In the genomic region with DNA sequence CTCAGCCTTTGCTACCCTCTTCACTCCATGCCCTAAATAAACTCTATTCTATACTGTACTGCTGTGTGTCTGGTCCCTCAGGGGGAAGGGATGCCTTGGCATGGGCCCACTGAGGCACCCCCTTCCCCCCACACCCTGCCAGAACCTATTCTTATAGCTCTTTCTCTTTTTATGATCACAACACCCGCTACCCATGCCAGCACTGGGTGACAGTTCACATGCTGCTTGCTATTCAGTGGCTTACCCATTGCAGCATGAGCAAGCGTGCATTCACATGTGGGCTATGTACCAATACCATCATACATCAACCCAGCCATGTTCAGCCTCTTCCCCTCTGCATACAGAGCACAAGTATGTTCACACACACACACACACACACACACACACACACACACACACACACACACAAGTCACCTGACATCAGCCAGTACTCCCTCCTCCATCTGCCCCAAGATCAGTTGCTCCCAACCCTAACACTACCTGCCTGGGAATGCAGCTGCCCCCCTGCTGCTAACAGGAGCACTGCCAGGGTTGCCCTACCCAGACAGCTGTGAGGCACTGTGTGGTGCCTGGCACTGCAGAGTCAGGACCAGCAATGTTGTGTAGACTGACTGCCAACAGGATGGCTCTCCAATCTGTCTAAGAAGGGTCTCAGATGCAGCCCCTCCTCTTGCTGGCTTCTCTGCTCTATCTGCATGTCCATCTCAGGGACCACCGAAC, we compare ENCODE assay signal across 18 mouse cellular contexts. TPM values are rescaled to one million over a fixed set of nuclear protein-coding genes. Genes with fewer than 3 reads are reported as not detected.
A peak's percentile ranks its signal among the peaks of the same experiment; 100 is the strongest.
DNase-seq lines count a peak whose midpoint lies in the region; ATAC-seq and TF ChIP-seq lines count a peak whose summit lies in the region.
"Had no signal": no experiment of that assay in that cellular context is flagged by ENCODE, and none has a peak within 500 bp of the region (broad histone marks: within the 10 kb centered on the region; RNA-seq: fewer than 3 reads in every experiment).

No protein-coding gene starts in this region.

- no peak for TF ChIP-seq POLR2A in brain, embryonic 14.5 days (IDR thresholded peaks at IDR 0.05; ENCODE audit: borderline replicate concordance, extremely low read depth, insufficient read depth, insufficient read length, poor library complexity, severe bottlenecking)

- peak overlapping the region; percentile 5; the same call in 1 of the 2 replicates for H3K27ac ChIP-seq in hindbrain, embryonic 15.5 days (replicated peaks)
- no peak overlapping the region for H3K27ac ChIP-seq in hindbrain, embryonic 11.5 days (ENCODE audit: low read depth, low read length)
- H3K27ac ChIP-seq: embryonic facial prominence, embryonic 12.5 days; heart, embryonic 15.5 days; neural tube, embryonic 13.5 days had no signal

- ATAC-seq in hindbrain, embryonic 15.5 days (ENCODE audit: low FRiP score, low read depth), result peak; percentile 42; the same call in 1 of the 2 replicates
- ATAC-seq in hindbrain, embryonic 11.5 days (ENCODE audit: low FRiP score), result no peak
- ATAC-seq: activated CD4-positive, CD25-positive, alpha-beta regulatory T cell, adult 4 months; Patski had no signal

- TF ChIP-seq CTCF in brain, embryonic 14.5 days (IDR thresholded peaks at IDR 0.05; ENCODE audit: borderline replicate concordance, extremely low read depth, insufficient read depth, insufficient read length), result no peak

- 81% methylated on average over 3 of the region's 3 CpGs for WGBS in hindbrain, embryonic 15.5 days
- 94% methylated on average over 3 of the region's 3 CpGs for WGBS in hindbrain, embryonic 11.5 days

- peaks cover 28% of the 10 kb centered on the region for H3K4me1 ChIP-seq in hindbrain, embryonic 15.5 days (replicated peaks)
- H3K4me1 ChIP-seq in hindbrain, embryonic 11.5 days (replicated peaks; ENCODE audit: control insufficient read depth, insufficient read depth, low read length), result peaks cover 3% of the 10 kb centered on the region; the same call in 1 of the 2 replicates

- H3K27me3 ChIP-seq in hindbrain, embryonic 15.5 days, result no peaks in the 10 kb centered on the region
- no peaks in the 10 kb centered on the region for H3K27me3 ChIP-seq in hindbrain, embryonic 11.5 days (ENCODE audit: control insufficient read depth, insufficient read depth, low read length)
- H3K27me3 ChIP-seq: embryonic facial prominence, embryonic 12.5 days; heart, embryonic 15.5 days; neural tube, embryonic 13.5 days; Patski had no signal

- no peaks in the 10 kb centered on the region for H3K36me3 ChIP-seq in hindbrain, embryonic 15.5 days
- no peaks in the 10 kb centered on the region for H3K36me3 ChIP-seq in hindbrain, embryonic 11.5 days (ENCODE audit: control insufficient read depth, insufficient read depth, low read length)
- H3K36me3 ChIP-seq: embryonic facial prominence, embryonic 12.5 days; heart, embryonic 15.5 days; neural tube, embryonic 13.5 days had no signal

- no peak overlapping the region for H3K4me3 ChIP-seq in hindbrain, embryonic 15.5 days
- H3K4me3 ChIP-seq in hindbrain, embryonic 11.5 days (ENCODE audit: low read depth, low read length), result no peak overlapping the region
- H3K4me3 ChIP-seq: embryonic facial prominence, embryonic 12.5 days; heart, embryonic 15.5 days; neural tube, embryonic 13.5 days had no signal

- no peak overlapping the region for H3K4me2 ChIP-seq in hindbrain, embryonic 15.5 days
- no peak overlapping the region for H3K4me2 ChIP-seq in hindbrain, embryonic 11.5 days (replicated peaks; ENCODE audit: low read depth, low read length)
- H3K4me2 ChIP-seq: embryonic facial prominence, embryonic 12.5 days; heart, embryonic 15.5 days; neural tube, embryonic 13.5 days had no signal

- no peak for DNase-seq in hindbrain, embryonic 11.5 days (ENCODE audit: low spot score)
- DNase-seq in brain, embryonic 14.5 days (ENCODE audit: low read depth), result peak; percentile 61
- peak; percentile 85 for DNase-seq in cerebellum, adult 11 months
- peak; percentile 96 to 97 for DNase-seq in cerebellum, postnatal 14 days
- no peak for DNase-seq in urinary bladder, postnatal 4 days (ENCODE audit: low spot score in 2 of 2)
- DNase-seq in spleen, postnatal 4 days (ENCODE audit: low spot score in 2 of 2), result no peak
- DNase-seq in frontal cortex, postnatal 25 days (ENCODE audit: low spot score in 2 of 2), result no peak
- DNase-seq: kidney, adult 18-20 months; kidney, postnatal 14 days; layer of hippocampus, adult 9-11 months; lung, adult 18-20 months; thymus, postnatal 4 days had no signal

- H3K9ac ChIP-seq in hindbrain, embryonic 15.5 days, result no peak overlapping the region
- H3K9ac ChIP-seq in hindbrain, embryonic 11.5 days (ENCODE audit: low read depth, low read length), result no peak overlapping the region
- H3K9ac ChIP-seq: embryonic facial prominence, embryonic 12.5 days; heart, embryonic 15.5 days; neural tube, embryonic 13.5 days had no signal

- H3K9me3 ChIP-seq in hindbrain, embryonic 15.5 days, result no peaks in the 10 kb centered on the region
- no peaks in the 10 kb centered on the region for H3K9me3 ChIP-seq in hindbrain, embryonic 11.5 days (ENCODE audit: control insufficient read depth, low read length)
- H3K9me3 ChIP-seq: embryonic facial prominence, embryonic 12.5 days; heart, embryonic 15.5 days; neural tube, embryonic 13.5 days had no signal

RNA-seq across cellular contexts. Expression of gene Pim3, which starts 20.2 kb away (rescaled TPM):
- polyA plus RNA-seq in hindbrain, embryonic 15.5 days (2015; fragmentation: Nextera tagmentation; extraction: Ambion mirVana), result 69.2 and 69.3 TPM in 2 replicates
- 31.6 and 35.6 TPM in 2 replicates for polyA plus RNA-seq in hindbrain, embryonic 11.5 days (2014; fragmentation: Nextera tagmentation; extraction: Ambion mirVana)
- polyA plus RNA-seq in brain, embryonic 14.5 days (2012; rRNA removed), result 14.7 and 18.5 TPM in 2 replicates

RNA-seq across cellular contexts. Expression of gene Creld2, which starts 22.3 kb away (rescaled TPM):
- polyA plus RNA-seq in hindbrain, embryonic 15.5 days (2015; fragmentation: Nextera tagmentation; extraction: Ambion mirVana), result 63.2 and 66.0 TPM in 2 replicates
- polyA plus RNA-seq in hindbrain, embryonic 11.5 days (2014; fragmentation: Nextera tagmentation; extraction: Ambion mirVana), result 85.3 and 89.5 TPM in 2 replicates
- 41.8 and 48.8 TPM in 2 replicates for polyA plus RNA-seq in brain, embryonic 14.5 days (2012; rRNA removed)

RNA-seq across cellular contexts. Expression of gene Alg12, which starts 22.6 kb away (rescaled TPM):
- polyA plus RNA-seq in hindbrain, embryonic 15.5 days (2015; fragmentation: Nextera tagmentation; extraction: Ambion mirVana), result 8.1 and 9.2 TPM in 2 replicates
- polyA plus RNA-seq in hindbrain, embryonic 11.5 days (2014; fragmentation: Nextera tagmentation; extraction: Ambion mirVana), result 10.6 and 11.5 TPM in 2 replicates
- polyA plus RNA-seq in brain, embryonic 14.5 days (2012; rRNA removed), result 14.2 and 15.4 TPM in 2 replicates

Comparison
In these comparisons a context has a peak if more than half of its experiments do, and no peak if none do; other contexts are left out.
1. DNase-seq: peak in brain, embryonic 14.5 days (single experiment), cerebellum, adult 11 months (single experiment) and cerebellum, postnatal 14 days (2 of 2); none in hindbrain, embryonic 11.5 days (single experiment), urinary bladder, postnatal 4 days (0 of 2), spleen, postnatal 4 days (0 of 2) and frontal cortex, postnatal 25 days (0 of 2).